ENCODE assay signal across 17 mouse cellular contexts in genomic region chr13:102487416-102488097, GRCm38 (mm10).
DNase-seq lines count a peak whose midpoint lies in the region; ATAC-seq and TF ChIP-seq lines count a peak whose summit lies in the region.
"Had no signal": no experiment of that assay in that cellular context is flagged by ENCODE, and none has a peak within 500 bp of the region (broad histone marks: within the 10 kb centered on the region; RNA-seq: fewer than 3 reads in every experiment).

No protein-coding gene starts in this region.

- H3K4me2 ChIP-seq in forebrain, embryonic 11.5 days (ENCODE audit: low read depth, low read length, severe bottlenecking), result no peak overlapping the region
- no peak overlapping the region for H3K4me2 ChIP-seq in forebrain, embryonic 16.5 days (ENCODE audit: low read length)
- H3K4me2 ChIP-seq in kidney, embryonic 16.5 days (replicated peaks; ENCODE audit: low read depth, low read length), result no peak overlapping the region
- no peak overlapping the region for H3K4me2 ChIP-seq in midbrain, embryonic 16.5 days (ENCODE audit: low read length)
- H3K4me2 ChIP-seq: heart, embryonic 13.5 days; neural tube, embryonic 13.5 days had no signal

- TF ChIP-seq POLR2A in heart, adult 2 months (IDR thresholded peaks at IDR 0.05; ENCODE audit: insufficient read depth, low read depth, low read length), result no peak

- no peak for DNase-seq in forebrain, embryonic 11.5 days (ENCODE audit: low spot score)
- DNase-seq in kidney, postnatal 10 days, result no peak
- peak; percentile 22 for DNase-seq in embryo, embryonic 9.5 days (ENCODE audit: extremely low spot score)
- DNase-seq in heart, adult 2 months, result no peak
- DNase-seq in left cerebral cortex, postnatal 36 days (ENCODE audit: low spot score in 2 of 2), result no peak
- DNase-seq: cerebellum, adult 9-10 months; heart, postnatal 36 days; kidney, adult 8-10 months; lung, adult 18-20 months; thymus, adult 18-20 months had no signal

- TF ChIP-seq EP300 in heart, adult 2 months (IDR thresholded peaks at IDR 0.05; ENCODE audit: insufficient read depth, low read depth, low read length), result no peak

- H3K27me3 ChIP-seq in forebrain, embryonic 11.5 days (ENCODE audit: control insufficient read depth, insufficient read depth, low read length), result no peaks in the 10 kb centered on the region
- H3K27me3 ChIP-seq in forebrain, embryonic 16.5 days (replicated peaks; ENCODE audit: control insufficient read depth, insufficient read depth, low read length), result no peaks in the 10 kb centered on the region
- no peaks in the 10 kb centered on the region for H3K27me3 ChIP-seq in kidney, embryonic 16.5 days (ENCODE audit: insufficient read depth, low read length)
- no peaks in the 10 kb centered on the region for H3K27me3 ChIP-seq in midbrain, embryonic 16.5 days (ENCODE audit: control insufficient read depth, insufficient read depth, low read depth, low read length)
- no peaks in the 10 kb centered on the region for H3K27me3 ChIP-seq in heart, adult 2 months (ENCODE audit: control insufficient read depth, insufficient read depth, low read length)
- H3K27me3 ChIP-seq: heart, embryonic 13.5 days; neural tube, embryonic 13.5 days had no signal

- H3K27ac ChIP-seq in forebrain, embryonic 11.5 days (ENCODE audit: low read depth, low read length), result no peak overlapping the region
- H3K27ac ChIP-seq in forebrain, embryonic 16.5 days (ENCODE audit: low read length), result no peak overlapping the region
- no peak overlapping the region for H3K27ac ChIP-seq in kidney, embryonic 16.5 days (ENCODE audit: low read length)
- H3K27ac ChIP-seq in midbrain, embryonic 16.5 days (ENCODE audit: low read length), result no peak overlapping the region
- H3K27ac ChIP-seq in heart, adult 2 months, result no peak overlapping the region
- H3K27ac ChIP-seq: heart, embryonic 13.5 days; neural tube, embryonic 13.5 days had no signal

- no peaks in the 10 kb centered on the region for H3K36me3 ChIP-seq in forebrain, embryonic 11.5 days (ENCODE audit: control insufficient read depth, insufficient read depth, low read length)
- no peaks in the 10 kb centered on the region for H3K36me3 ChIP-seq in forebrain, embryonic 16.5 days (ENCODE audit: control insufficient read depth, insufficient read depth)
- H3K36me3 ChIP-seq in kidney, embryonic 16.5 days (ENCODE audit: insufficient read depth, low read length), result no peaks in the 10 kb centered on the region
- H3K36me3 ChIP-seq in midbrain, embryonic 16.5 days (ENCODE audit: control insufficient read depth, insufficient read depth, low read length), result no peaks in the 10 kb centered on the region
- no peaks in the 10 kb centered on the region for H3K36me3 ChIP-seq in heart, adult 2 months (ENCODE audit: control insufficient read depth, insufficient read depth, low read length)
- H3K36me3 ChIP-seq: G1E; heart, embryonic 13.5 days; neural tube, embryonic 13.5 days had no signal

- no peaks in the 10 kb centered on the region for H3K79me2 ChIP-seq in heart, adult 2 months (replicated peaks; ENCODE audit: control insufficient read depth, insufficient read depth, low read length)

- 41% methylated on average over 4 of the region's 4 CpGs for WGBS in forebrain, embryonic 11.5 days
- WGBS in forebrain, embryonic 16.5 days, result 36% methylated on average over 4 of the region's 4 CpGs
- WGBS in kidney, embryonic 16.5 days, result 45% methylated on average over 4 of the region's 4 CpGs
- 20% methylated on average over 4 of the region's 4 CpGs for WGBS in midbrain, embryonic 16.5 days
- 62% methylated on average over 4 of the region's 4 CpGs for WGBS in heart, adult 2 months

- TF ChIP-seq CTCF in heart, adult 2 months (IDR thresholded peaks at IDR 0.05), result no peak

- H3K9me3 ChIP-seq in forebrain, embryonic 11.5 days (ENCODE audit: control insufficient read depth, low read length), result no peaks in the 10 kb centered on the region
- H3K9me3 ChIP-seq in forebrain, embryonic 16.5 days (ENCODE audit: control insufficient read depth, low read length), result no peaks in the 10 kb centered on the region
- no peaks in the 10 kb centered on the region for H3K9me3 ChIP-seq in kidney, embryonic 16.5 days (ENCODE audit: low read length)
- H3K9me3 ChIP-seq in midbrain, embryonic 16.5 days (replicated peaks; ENCODE audit: control insufficient read depth, low read length, poor library complexity, severe bottlenecking), result no peaks in the 10 kb centered on the region
- H3K9me3 ChIP-seq: G1E; heart, embryonic 13.5 days; neural tube, embryonic 13.5 days had no signal

- no peaks in the 10 kb centered on the region for H3K4me1 ChIP-seq in forebrain, embryonic 11.5 days (replicated peaks; ENCODE audit: control insufficient read depth, insufficient read depth, low read length)
- no peaks in the 10 kb centered on the region for H3K4me1 ChIP-seq in forebrain, embryonic 16.5 days (replicated peaks; ENCODE audit: control insufficient read depth, insufficient read depth, low read length)
- H3K4me1 ChIP-seq in kidney, embryonic 16.5 days (ENCODE audit: insufficient read depth, low read length), result 0 out of 2 replicates have a peak, but pooled peaks cover 2% of the 10 kb centered on the region
- no peaks in the 10 kb centered on the region for H3K4me1 ChIP-seq in midbrain, embryonic 16.5 days (ENCODE audit: control insufficient read depth, insufficient read depth, low read length)
- no peaks in the 10 kb centered on the region for H3K4me1 ChIP-seq in heart, adult 2 months (ENCODE audit: control insufficient read depth, insufficient read depth, low read length)
- H3K4me1 ChIP-seq: neural tube, embryonic 13.5 days had no signal

- ATAC-seq in forebrain, embryonic 11.5 days (replicated peaks; ENCODE audit: low FRiP score), result peak; percentile 67; the same call in 1 of the 2 replicates
- no peak; the same call in 1 of the 2 replicates for ATAC-seq in forebrain, embryonic 16.5 days
- ATAC-seq in kidney, embryonic 16.5 days (ENCODE audit: low FRiP score, low TSS enrichment), result peak; percentile 51; the same call in 1 of the 2 replicates
- ATAC-seq in midbrain, embryonic 16.5 days, result peak; percentile 56
- ATAC-seq: CD4-positive, CD25-positive, alpha-beta regulatory T cell, adult 4 months had no signal

- intact Hi-C loops in heart, adult 2 months (cut with DNase I), result no loop called here
- intact Hi-C loops in left cerebral cortex, postnatal 36 days (cut with DNase I), result no loop called here

- no peak overlapping the region for H3K4me3 ChIP-seq in forebrain, embryonic 11.5 days (ENCODE audit: low read depth, low read length)
- H3K4me3 ChIP-seq in forebrain, embryonic 16.5 days (replicated peaks; ENCODE audit: low read length), result no peak overlapping the region
- H3K4me3 ChIP-seq in kidney, embryonic 16.5 days (ENCODE audit: low read length), result no peak overlapping the region
- no peak overlapping the region for H3K4me3 ChIP-seq in midbrain, embryonic 16.5 days (ENCODE audit: low read depth, low read length)
- no peak overlapping the region for H3K4me3 ChIP-seq in heart, adult 2 months
- H3K4me3 ChIP-seq: heart, embryonic 13.5 days; neural tube, embryonic 13.5 days had no signal

- no peak overlapping the region for H3K9ac ChIP-seq in forebrain, embryonic 11.5 days (ENCODE audit: low read length)
- H3K9ac ChIP-seq in forebrain, embryonic 16.5 days (replicated peaks; ENCODE audit: low read depth, low read length), result no peak overlapping the region
- no peak overlapping the region for H3K9ac ChIP-seq in kidney, embryonic 16.5 days (replicated peaks; ENCODE audit: low read length)
- H3K9ac ChIP-seq in midbrain, embryonic 16.5 days (ENCODE audit: low read depth, low read length), result no peak overlapping the region
- H3K9ac ChIP-seq in heart, adult 2 months (ENCODE audit: low read depth, low read length), result no peak overlapping the region
- H3K9ac ChIP-seq: heart, embryonic 13.5 days; neural tube, embryonic 13.5 days had no signal
